26 mouse cellular contexts compared by ENCODE assay signal in genomic region chr17:23822094-23822493, GRCm38 (mm10). TPM values are rescaled to one million over a fixed set of nuclear protein-coding genes. Genes with fewer than 3 reads are reported as not detected.
DNase-seq lines count a peak whose midpoint lies in the region; TF ChIP-seq lines count a peak whose summit lies in the region.
"Had no signal": no experiment of that assay in that cellular context is flagged by ENCODE, and none has a peak within 500 bp of the region (broad histone marks: within the 10 kb centered on the region; RNA-seq: fewer than 3 reads in every experiment).

No protein-coding gene starts in this region.

- peaks cover 94% of the 10 kb centered on the region for H3K36me3 ChIP-seq in ES-Bruce4 (ENCODE audit: control insufficient read depth, insufficient read depth, low read length, poor library complexity, severe bottlenecking)

- H3K4me3 ChIP-seq in ES-Bruce4 (ENCODE audit: low read depth, low read length) = no peak overlapping the region
- H3K4me3 ChIP-seq: forebrain, embryonic 13.5 days; gastrocnemius, adult 2 months; heart, embryonic 10.5 days; liver, embryonic 15.5 days; midbrain, embryonic 15.5 days; neural tube, embryonic 12.5 days had no signal

- peaks cover 24% of the 10 kb centered on the region for H3K9me3 ChIP-seq in ES-Bruce4 (replicated peaks; ENCODE audit: control insufficient read depth, insufficient read depth, low read length, poor library complexity, severe bottlenecking)

- H3K27ac ChIP-seq in ES-Bruce4 (ENCODE audit: insufficient read depth, low read length) = peak overlapping the region; percentile 24
- H3K27ac ChIP-seq: forebrain, embryonic 13.5 days; gastrocnemius, adult 2 months; heart, embryonic 10.5 days; liver, embryonic 15.5 days; macrophage; midbrain, embryonic 15.5 days; neural tube, embryonic 12.5 days had no signal

- DNase-seq in adrenal gland, postnatal 14 days = peak; percentile 41
- DNase-seq in adrenal gland, postnatal 4 days (ENCODE audit: low spot score in 2 of 2) = no peak
- DNase-seq in kidney, postnatal 10 days = peak; percentile 23
- no peak for DNase-seq in kidney, adult 8-10 months
- peak; percentile 22 for DNase-seq in induced T-regulatory cell, adult 2 months (ENCODE audit: low read depth)
- DNase-seq in right cerebral cortex, adult 2 months (ENCODE audit: low spot score in 2 of 2) = no peak
- DNase-seq: cerebellum, adult 8-10 months; gastrocnemius, adult 2 months; liver; thymus, adult 18-20 months had no signal

- no peaks in the 10 kb centered on the region for H3K27me3 ChIP-seq in ES-Bruce4 (ENCODE audit: control insufficient read depth, insufficient read depth, low read length, poor library complexity, severe bottlenecking)
- H3K27me3 ChIP-seq: forebrain, embryonic 13.5 days; liver, embryonic 15.5 days; midbrain, embryonic 15.5 days; neural tube, embryonic 12.5 days had no signal

- no peak for TF ChIP-seq POLR2A in ES-Bruce4 (IDR thresholded peaks at IDR 0.05; ENCODE audit: insufficient read depth, low read length)

- 0 out of 2 replicates have a peak, but pooled peaks have one; percentile 7 for TF ChIP-seq EP300 in ES-Bruce4 (IDR thresholded peaks at IDR 0.05; ENCODE audit: insufficient read depth, low read depth, low read length)

- H3K9ac ChIP-seq in ES-Bruce4 (ENCODE audit: low read depth, poor library complexity, severe bottlenecking) = no peak overlapping the region
- H3K9ac ChIP-seq: forebrain, embryonic 13.5 days; liver, embryonic 15.5 days; midbrain, embryonic 15.5 days; neural tube, embryonic 12.5 days had no signal

- H3K4me1 ChIP-seq in ES-Bruce4 (ENCODE audit: control insufficient read depth, insufficient read depth, low read length) = peaks cover 8% of the 10 kb centered on the region

- TF ChIP-seq CTCF in ES-Bruce4 (IDR thresholded peaks at IDR 0.05; ENCODE audit: low read depth, low read length) = no peak

RNA-seq across cellular contexts. Expression of gene Elob, which starts 6.8 kb away (rescaled TPM):
- total RNA-seq in adrenal gland, postnatal 14 days (2021) = 376 and 380 TPM in 2 replicates
- 100 to 1,000 TPM; 364 to 381 TPM for total RNA-seq in adrenal gland, postnatal 4 days (2021)
- 398 and 458 TPM in 2 replicates for polyA plus RNA-seq in ES-Bruce4 (2011; ENCODE audit: insufficient read depth, insufficient read length, low read depth, missing spikeins)

RNA-seq across cellular contexts. Expression of gene Prss33, which starts 13.8 kb away (rescaled TPM):
- total RNA-seq in adrenal gland, postnatal 14 days (2021) = not detected in 2 replicates
- not detected for total RNA-seq in adrenal gland, postnatal 4 days (2021)
- 1.6 and 2.0 TPM in 2 replicates for polyA plus RNA-seq in ES-Bruce4 (2011; ENCODE audit: insufficient read depth, insufficient read length, low read depth, missing spikeins)
- total RNA-seq: adrenal gland, adult 18-20 months; gastrocnemius, adult 2 months; gastrocnemius, postnatal 4 days; left cerebral cortex, postnatal 25 days had no signal
- polyA plus RNA-seq: CD4-positive, CD25-positive, alpha-beta regulatory T cell, adult 4 months; forebrain, embryonic 13.5 days; heart, embryonic 10.5 days; heart, embryonic 16.5 days; hindbrain, embryonic 11.5 days; liver, embryonic 15.5 days; lung, postnatal 0 days; macrophage; neural tube, embryonic 12.5 days; stomach, embryonic 14.5 days had no signal

RNA-seq across cellular contexts. Expression of gene Prss32, which starts 21.6 kb away (rescaled TPM):
- not detected in 2 replicates for total RNA-seq in adrenal gland, postnatal 14 days (2021)
- not detected for total RNA-seq in adrenal gland, postnatal 4 days (2021)
- not detected in 2 replicates for polyA plus RNA-seq in ES-Bruce4 (2011; ENCODE audit: insufficient read depth, insufficient read length, low read depth, missing spikeins)
- total RNA-seq: adrenal gland, adult 18-20 months; gastrocnemius, adult 2 months; gastrocnemius, postnatal 4 days; left cerebral cortex, postnatal 25 days had no signal
- polyA plus RNA-seq: CD4-positive, CD25-positive, alpha-beta regulatory T cell, adult 4 months; forebrain, embryonic 13.5 days; heart, embryonic 10.5 days; hindbrain, embryonic 11.5 days; kidney, embryonic 14.5 days; liver, embryonic 15.5 days; lung, postnatal 0 days; macrophage; midbrain, embryonic 15.5 days; neural tube, embryonic 12.5 days had no signal

RNA-seq across cellular contexts. Expression of gene Prss41, which starts 21.9 kb away (rescaled TPM):
- total RNA-seq in adrenal gland, postnatal 14 days (2021) = 0.56 TPM in 1 of 2 replicates, not detected in the other
- 1 to 10 TPM; 1.6 to 1.9 TPM for total RNA-seq in adrenal gland, postnatal 4 days (2021)
- 16.0 and 19.3 TPM in 2 replicates for polyA plus RNA-seq in ES-Bruce4 (2011; ENCODE audit: insufficient read depth, insufficient read length, low read depth, missing spikeins)
- total RNA-seq: gastrocnemius, adult 2 months had no signal
- polyA plus RNA-seq: macrophage had no signal

RNA-seq across cellular contexts. Expression of gene Srrm2, which starts 31.8 kb away (rescaled TPM):
- total RNA-seq in adrenal gland, postnatal 14 days (2021) = 515 and 599 TPM in 2 replicates
- 100 to 1,000 TPM; 855 to 927 TPM for total RNA-seq in adrenal gland, postnatal 4 days (2021)
- 552 and 560 TPM in 2 replicates for polyA plus RNA-seq in ES-Bruce4 (2011; ENCODE audit: insufficient read depth, insufficient read length, low read depth, missing spikeins)

Comparison
In these comparisons a context has a peak if more than half of its experiments do, and no peak if none do; other contexts are left out.
1. DNase-seq: peak in adrenal gland, postnatal 14 days (single experiment), kidney, postnatal 10 days (single experiment) and induced T-regulatory cell, adult 2 months (single experiment); none in adrenal gland, postnatal 4 days (0 of 2), kidney, adult 8-10 months (0 of 2) and right cerebral cortex, adult 2 months (0 of 2).